8 mouse cellular contexts compared by ENCODE assay signal in the genomic region with DNA sequence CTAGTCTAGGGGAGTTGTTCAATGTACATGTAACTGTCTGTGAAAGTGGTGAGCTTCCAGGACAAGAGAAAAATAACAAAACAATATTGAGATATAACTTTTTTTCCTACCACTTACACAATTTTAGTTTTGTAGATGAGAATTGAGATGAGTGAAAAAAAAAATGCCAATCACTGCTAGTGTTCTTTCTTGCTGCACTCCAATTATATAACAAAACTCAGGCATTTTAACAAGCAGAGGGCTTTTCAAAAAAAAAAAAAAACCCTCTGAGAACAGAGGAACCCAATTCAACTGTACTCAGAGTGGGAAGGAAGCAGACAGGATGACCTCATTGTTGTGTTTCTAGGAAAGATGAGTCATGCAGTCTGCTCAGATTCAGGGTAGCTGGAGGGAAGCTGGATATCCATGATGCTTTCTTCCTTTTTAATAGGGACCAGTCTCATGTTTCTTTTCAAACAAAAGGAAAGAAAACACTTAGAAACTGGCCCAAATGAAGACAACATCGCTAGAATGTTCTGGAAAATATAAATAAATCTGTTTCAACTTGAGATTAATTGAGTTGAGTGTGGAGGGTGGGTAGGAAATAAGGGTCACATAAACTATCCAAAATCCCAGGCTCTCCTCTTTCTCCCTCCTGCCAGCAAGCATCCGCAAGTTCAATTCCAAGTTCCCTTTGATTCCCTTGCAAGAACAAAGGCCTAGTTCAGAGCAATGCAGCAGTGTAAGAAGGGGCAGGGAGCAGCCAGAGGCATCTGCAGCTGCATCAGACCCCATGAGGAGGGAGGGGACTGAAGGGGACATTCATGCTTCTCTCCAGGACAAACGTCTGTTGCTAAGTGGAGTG.
DNase-seq lines count a peak whose midpoint lies in the region; ATAC-seq and TF ChIP-seq lines count a peak whose summit lies in the region.
"Had no signal": no experiment of that assay in that cellular context is flagged by ENCODE, and none has a peak within 500 bp of the region (broad histone marks: within the 10 kb centered on the region; RNA-seq: fewer than 3 reads in every experiment).

No protein-coding gene starts in this region.

- H3K36me3 ChIP-seq in C2C12 (ENCODE audit: control insufficient read depth, insufficient read depth) (no peaks in the 10 kb centered on the region), MEL (ENCODE audit: control insufficient read depth in 1 of 2, insufficient read depth in 2 of 2, low read length in 2 of 2) (no peaks in the 10 kb centered on the region)
- no peaks in the 10 kb centered on the region for H3K36me3 ChIP-seq in forebrain, postnatal 0 days (ENCODE audit: insufficient read depth)
- H3K36me3 ChIP-seq: liver, embryonic 15.5 days had no signal

- no peaks in the 10 kb centered on the region for H3K4me1 ChIP-seq in MEL (ENCODE audit: control insufficient read depth in 1 of 2, insufficient read depth in 2 of 2, low read length in 2 of 2)
- peaks cover 3% of the 10 kb centered on the region; the same call in 1 of the 2 replicates for H3K4me1 ChIP-seq in forebrain, postnatal 0 days (ENCODE audit: insufficient read depth)
- H3K4me1 ChIP-seq: liver, embryonic 15.5 days had no signal

- intact Hi-C loops in left cerebral cortex, postnatal 25 days (cut with DNase I) = loop anchor here (2.0 kb wide), 1 partner anchor 195 kb away; no protein-coding TSS in a partner anchor

- peak; percentile 92 for ATAC-seq in forebrain, postnatal 0 days

- 5% methylated on average over 3 of the region's 3 CpGs for WGBS in forebrain, postnatal 0 days

- H3K9me3 ChIP-seq in MEL (replicated peaks; ENCODE audit: insufficient read depth, low read length) = no peaks in the 10 kb centered on the region
- no peaks in the 10 kb centered on the region for H3K9me3 ChIP-seq in forebrain, postnatal 0 days (ENCODE audit: low read length)
- H3K9me3 ChIP-seq: liver, embryonic 15.5 days had no signal

- no peak overlapping the region for H3ac ChIP-seq in C2C12 (ENCODE audit: control insufficient read depth, insufficient read length, low read depth)

- H3K27ac ChIP-seq in MEL (ENCODE audit: control insufficient read depth, low read depth, low read length) = no peak overlapping the region
- H3K27ac ChIP-seq in forebrain, postnatal 0 days (ENCODE audit: low read depth, low read length) = peak overlapping the region; percentile 40; the same call in 1 of the 2 replicates
- H3K27ac ChIP-seq: liver, embryonic 15.5 days had no signal

- DNase-seq in MEL (ENCODE audit: low read depth, low spot score) = peak; percentile 12
- peak; percentile 21 for DNase-seq in forebrain, postnatal 0 days
- peak; percentile 16 to 83 for DNase-seq in left cerebral cortex, postnatal 25 days (ENCODE audit: low spot score in 2 of 2)
- peak; percentile 88 for DNase-seq in retina, postnatal 1 day
- DNase-seq in cerebellum, adult 9-11 months = no peak
- no peak for DNase-seq in kidney, adult 11 months

- no peak for TF ChIP-seq POLR2A in MEL (IDR thresholded peaks at IDR 0.05; ENCODE audit: control insufficient read depth in 1 of 2, insufficient read depth in 1 of 2, low read depth in 1 of 2, low read length in 2 of 2, poor library complexity in 1 of 2)

- TF ChIP-seq CTCF in C2C12 (IDR thresholded peaks at IDR 0.05; ENCODE audit: control insufficient read depth, insufficient read depth, insufficient read length) = no peak
- TF ChIP-seq CTCF in MEL (IDR thresholded peaks at IDR 0.05 in 2 of 3, conservative IDR thresholded peaks at IDR 0.05 in 1 of 3; ENCODE audit: control insufficient read depth in 1 of 3, insufficient read depth in 1 of 3, low read depth in 2 of 3, low read length in 3 of 3, poor library complexity in 1 of 3, severe bottlenecking in 1 of 3) = no peak
- TF ChIP-seq CTCF in forebrain, postnatal 0 days (IDR thresholded peaks at IDR 0.05; ENCODE audit: low read depth) = no peak

- H3K4me3 ChIP-seq in C2C12 (ENCODE audit: insufficient read depth, poor library complexity, severe bottlenecking) (no peak overlapping the region), MEL (ENCODE audit: control insufficient read depth in 1 of 2, insufficient read depth in 1 of 2, low read depth in 2 of 2, low read length in 2 of 2) (no peak overlapping the region)
- H3K4me3 ChIP-seq in forebrain, postnatal 0 days (ENCODE audit: low read depth, low read length) = no peak overlapping the region
- H3K4me3 ChIP-seq: liver, embryonic 15.5 days had no signal

- H3K4me2 ChIP-seq in forebrain, postnatal 0 days (ENCODE audit: low read depth) = no peak overlapping the region
- H3K4me2 ChIP-seq: liver, embryonic 15.5 days had no signal

- H3K79me3 ChIP-seq in C2C12 (ENCODE audit: low read depth) = no peaks in the 10 kb centered on the region

- H3K79me2 ChIP-seq in C2C12 (ENCODE audit: control insufficient read depth, insufficient read depth) (no peaks in the 10 kb centered on the region), MEL (ENCODE audit: control insufficient read depth, insufficient read depth, low read length, poor library complexity) (no peaks in the 10 kb centered on the region)

- no peaks in the 10 kb centered on the region for H3K27me3 ChIP-seq in C2C12 (ENCODE audit: control insufficient read depth, insufficient read depth, insufficient read length)
- H3K27me3 ChIP-seq in MEL (ENCODE audit: control insufficient read depth in 1 of 2, insufficient read depth in 2 of 2, low read length in 2 of 2) = no peaks in the 10 kb centered on the region
- H3K27me3 ChIP-seq in forebrain, postnatal 0 days (ENCODE audit: insufficient read depth, low read length) = no peaks in the 10 kb centered on the region
- H3K27me3 ChIP-seq: liver, embryonic 15.5 days had no signal

- no peak for TF ChIP-seq EP300 in MEL (IDR thresholded peaks at IDR 0.05; ENCODE audit: low read depth in 1 of 2, low read length in 2 of 2)

- TF ChIP-seq RAD21 in MEL (IDR thresholded peaks at IDR 0.05; ENCODE audit: low read depth, low read length) = no peak

- H3K9ac ChIP-seq in MEL (ENCODE audit: control insufficient read depth, low read depth, low read length, poor library complexity, severe bottlenecking) = no peak overlapping the region
- no peak overlapping the region for H3K9ac ChIP-seq in forebrain, postnatal 0 days
- H3K9ac ChIP-seq: liver, embryonic 15.5 days had no signal

TF ChIP-seq in C2C12, 6 proteins besides CTCF, POLR2A, EP300 and RAD21:
- TF ChIP-seq CEBPB (IDR thresholded peaks at IDR 0.05; ENCODE audit: low read depth) = no peak
- TF ChIP-seq USF1 (IDR thresholded peaks at IDR 0.05; ENCODE audit: low read depth) = no peak
- no peak for TF ChIP-seq MYOG (IDR thresholded peaks at IDR 0.05; ENCODE audit: control insufficient read depth, extremely low read depth, insufficient read length)
- peak; percentile 24 for TF ChIP-seq FOSL1 (IDR thresholded peaks at IDR 0.05; ENCODE audit: insufficient read depth, low read length, poor library complexity, severe bottlenecking)
- TF ChIP-seq MAX (IDR thresholded peaks at IDR 0.05) = no peak
- no peak for TF ChIP-seq MYOD1 (IDR thresholded peaks at IDR 0.05; ENCODE audit: control insufficient read depth, insufficient read length, low read depth)

TF ChIP-seq in MEL, 35 proteins besides CTCF, POLR2A, EP300 and RAD21:
- no peak for TF ChIP-seq NRF1 (IDR thresholded peaks at IDR 0.05; ENCODE audit: insufficient read depth, low read depth, low read length, poor library complexity, severe bottlenecking)
TF ChIP-seq in MEL: peak in this region for 0.

Comparison
In these comparisons a context has a peak if more than half of its experiments do, and no peak if none do; other contexts are left out.
1. DNase-seq: peak in MEL (single experiment), forebrain, postnatal 0 days (single experiment), left cerebral cortex, postnatal 25 days (2 of 2) and retina, postnatal 1 day (single experiment); none in cerebellum, adult 9-11 months (single experiment) and kidney, adult 11 months (single experiment).